Mouse (Mus musculus) adrenal gland, adult 18-20 months (tissue): ENCODE measurements around the gene Zc3h12b. TPM values are rescaled to one million over a fixed set of nuclear protein-coding genes. Genes with fewer than 3 reads are reported as not detected.

Experiments used
- total RNA-seq, 2 experiments: library from RNA; stranded (reverse); gene quantifications; 1 replicate in 1 of 2; 2 replicates in 1 of 2; pipeline ENCODE4 v1.2.3; 2021

Zc3h12b gene
- total RNA-seq, 2 experiments from 2014 or later = 2.3 to 3.6 TPM

Other genes starting within 250 kb of the Zc3h12b start
- under 1 TPM in 1 of 2 experiments, not detected in 1; 0.54 TPM for gene Asb12, start 153.7 kb upstream of the Zc3h12b start, total RNA-seq
- gene Pfn5, start 153.6 kb upstream of the Zc3h12b start, total RNA-seq = not detected
- 1 to 10 TPM; 2.2 to 2.6 TPM for gene Zc4h2, start 53.2 kb upstream of the Zc3h12b start, total RNA-seq
- gene Las1l, start 245.3 kb downstream of the Zc3h12b start, total RNA-seq = 10 to 100 TPM; 42.7 to 46.4 TPM